Mouse (Mus musculus) MEL (cell line): ENCODE results near the gene Znrf4. TPM values are rescaled to one million over a fixed set of nuclear protein-coding genes. Genes with fewer than 3 reads are reported as not detected.

ENCODE experiments used
- DNase-seq: peaks from one replicate; pipeline ENCODE4 v3.0.0; 2011; ENCODE audit warnings: low read depth, low spot score
- H3K27ac ChIP-seq: 2 replicates; pipeline ENCODE4 v1.5.1; 2012; ENCODE audit warnings: low read depth, mild to moderate bottlenecking, control low read depth, low read length, moderate library complexity; ENCODE audit not compliant: control insufficient read depth
- H3K27me3 ChIP-seq, 2 experiments: fragments of 150-350 bp in 1 of 2; sonication (generic) in 1 of 2; 2 replicates each; pipeline ENCODE4 v1.6.1; 2012; ENCODE audit warnings: low read length in 2 of 2, mild to moderate bottlenecking in 2 of 2, improper control_type of control experiment in 1 of 2, moderate library complexity in 1 of 2; ENCODE audit not compliant: insufficient read depth in 2 of 2, control insufficient read depth in 1 of 2
- H3K36me3 ChIP-seq, 2 experiments: 2 replicates each; pipeline ENCODE4 v1.6.1; 2012 to 2014; ENCODE audit warnings: low read length in 2 of 2, improper control_type of control experiment in 1 of 2, inconsistent platforms in 1 of 2, mild to moderate bottlenecking in 1 of 2; ENCODE audit not compliant: insufficient read depth in 2 of 2, control insufficient read depth in 1 of 2
- H3K4me1 ChIP-seq, 2 experiments: fragments of 150-350 bp in 1 of 2; sonication (generic) in 1 of 2; 2 replicates each; pipeline ENCODE4 v1.6.1; 2012; ENCODE audit warnings: low read length in 2 of 2, improper control_type of control experiment in 1 of 2, mild to moderate bottlenecking in 1 of 2; ENCODE audit not compliant: insufficient read depth in 2 of 2, control insufficient read depth in 1 of 2
- H3K4me3 ChIP-seq, 2 experiments: fragments of 150-350 bp in 1 of 2; sonication (generic) in 1 of 2; 2 replicates each; pipeline ENCODE4 v1.5.1; 2012; ENCODE audit warnings: low read depth in 2 of 2, low read length in 2 of 2, mild to moderate bottlenecking in 2 of 2, moderate library complexity in 2 of 2, control low read depth in 1 of 2, improper control_type of control experiment in 1 of 2; ENCODE audit not compliant: control insufficient read depth in 1 of 2, insufficient read depth in 1 of 2
- H3K79me2 ChIP-seq: 2 replicates; pipeline ENCODE4 v1.6.1; 2012; ENCODE audit warnings: mild to moderate bottlenecking, low read length, moderate library complexity; ENCODE audit not compliant: control insufficient read depth, poor library complexity, insufficient read depth
- H3K9ac ChIP-seq: 2 replicates; pipeline ENCODE4 v1.6.1; 2012; ENCODE audit warnings: low read depth, mild to moderate bottlenecking, control low read depth, low read length, moderate library complexity; ENCODE audit not compliant: control insufficient read depth, poor library complexity, severe bottlenecking
- H3K9me3 ChIP-seq: fragments of 150-350 bp; sonication (generic); replicated peaks from 2 replicates; pipeline ENCODE4 v1.6.1; 2012; ENCODE audit warnings: mild to moderate bottlenecking, low read length, improper control_type of control experiment, moderate library complexity; ENCODE audit not compliant: insufficient read depth
- CHD2 ChIP-seq: IDR thresholded peaks from 2 replicates; pipeline ENCODE4 v1.6.1; 2011; ENCODE audit warnings: low read length, improper control_type of control experiment
- CTCF ChIP-seq, 3 experiments: IDR thresholded peaks in 2 of 3; conservative IDR thresholded peaks in 1 of 3; 2 replicates each; pipeline ENCODE4 v1.5.1; 2011 to 2012; ENCODE audit warnings: low read length in 3 of 3, low read depth in 2 of 3, mild to moderate bottlenecking in 2 of 3, improper control_type of control experiment in 1 of 3, inconsistent platforms in 1 of 3, mixed read lengths in 1 of 3, moderate library complexity in 1 of 3; ENCODE audit not compliant: control insufficient read depth in 1 of 3, insufficient read depth in 1 of 3, poor library complexity in 1 of 3, severe bottlenecking in 1 of 3
- GABPA ChIP-seq: IDR thresholded peaks from 2 replicates; pipeline ENCODE4 v1.6.1; 2012; ENCODE audit warnings: low read depth, mild to moderate bottlenecking, inconsistent platforms, low read length, improper control_type of control experiment, moderate library complexity
- MEF2A ChIP-seq: IDR thresholded peaks from 2 replicates; pipeline ENCODE4 v1.6.1; 2014; ENCODE audit warnings: low read depth, mild to moderate bottlenecking, inconsistent platforms, low read length, improper control_type of control experiment; ENCODE audit not compliant: poor library complexity, insufficient replicate concordance, severe bottlenecking; ENCODE audit errors: extremely low read depth
- MYC ChIP-seq: IDR thresholded peaks from 2 replicates; pipeline ENCODE4 v1.6.1; 2011; ENCODE audit warnings: low read depth, mild to moderate bottlenecking, low read length, improper control_type of control experiment, moderate library complexity
- POLR2AphosphoS2 ChIP-seq: IDR thresholded peaks from 2 replicates; pipeline ENCODE4 v1.6.1; 2011; ENCODE audit warnings: low read length, improper control_type of control experiment
- RCOR1 ChIP-seq: IDR thresholded peaks from 2 replicates; pipeline ENCODE4 v1.6.1; 2012; ENCODE audit warnings: low read depth, mild to moderate bottlenecking, inconsistent platforms, low read length, improper control_type of control experiment
- SIN3A ChIP-seq: IDR thresholded peaks from 2 replicates; pipeline ENCODE4 v1.6.1; 2012; ENCODE audit warnings: low read length, improper control_type of control experiment, inconsistent platforms
- TAL1 ChIP-seq: IDR thresholded peaks from 2 replicates; pipeline ENCODE4 v1.6.1; 2012; ENCODE audit warnings: mild to moderate bottlenecking, inconsistent platforms, low read length, moderate library complexity, mixed read lengths
- USF1 ChIP-seq: IDR thresholded peaks from 2 replicates; pipeline ENCODE4 v1.6.1; 2014; ENCODE audit warnings: low read depth, mild to moderate bottlenecking, inconsistent platforms, low read length, improper control_type of control experiment, moderate library complexity
- USF2 ChIP-seq, 2 experiments: IDR thresholded peaks; 2 replicates each; pipeline ENCODE4 v1.6.1; 2011 to 2012; ENCODE audit warnings: improper control_type of control experiment in 2 of 2, low read length in 2 of 2, borderline replicate concordance in 1 of 2, inconsistent platforms in 1 of 2, low read depth in 1 of 2, mild to moderate bottlenecking in 1 of 2; ENCODE audit not compliant: insufficient read depth in 1 of 2
- ZNF384 ChIP-seq: IDR thresholded peaks from 2 replicates; pipeline ENCODE4 v1.6.1; 2012; ENCODE audit warnings: low read depth, mild to moderate bottlenecking, inconsistent platforms, low read length, improper control_type of control experiment
- polyA plus RNA-seq, 2 experiments: library from polyadenylated mRNA; stranded (reverse) in 1 of 2; unstranded in 1 of 2; fragments of >175 nt in 1 of 2; fragments of >200 nt in 1 of 2; gene quantifications; 2 replicates each; pipeline versions ENCODE4 v1.2.1 to v1.2.4; 2012; ENCODE audit warnings: low replicate concordance in 2 of 2, low read depth in 1 of 2; ENCODE audit not compliant: insufficient read length in 2 of 2, insufficient read depth in 1 of 2, missing spikeins in 1 of 2
- total RNA-seq: library from RNA; depleted of rRNA; stranded (reverse); fragments of 300-350 nt; gene quantifications from 2 replicates; pipeline ENCODE4 v1.2.3, GENCODE M21; 2012

Gene Znrf4
- total and polyA plus RNA-seq, 3 experiments = not detected

DNA sequence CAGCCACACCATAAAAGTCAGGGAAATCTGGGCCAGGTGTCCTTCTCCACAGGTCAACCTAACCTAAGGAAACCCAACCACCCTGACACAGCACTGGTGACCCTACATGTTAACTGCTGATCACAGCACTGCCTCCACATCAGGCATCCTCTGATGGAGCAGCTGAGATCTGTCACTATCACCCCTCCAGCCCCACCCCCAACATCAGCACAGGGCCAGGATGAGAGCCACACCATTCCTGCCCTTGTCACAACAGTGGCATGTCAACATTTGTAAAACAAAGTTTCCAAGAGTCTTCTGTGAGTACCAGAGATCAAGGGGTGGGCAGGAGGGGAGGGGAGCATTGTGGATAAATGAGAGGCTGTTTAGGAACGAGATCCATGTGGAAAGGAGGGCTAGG, 48.7 kb downstream of the Znrf4 start:
- TF ChIP-seq GABPA = no peak
- TF ChIP-seq TAL1 = no peak
- TF ChIP-seq MYC = no peak
- TF ChIP-seq ZNF384 = no peak
- no peak for TF ChIP-seq CHD2
- TF ChIP-seq POLR2AphosphoS2 = no peak
- TF ChIP-seq MEF2A = no peak
- Histone ChIP-seq H3K4me1 (no peaks in the 10 kb centered on the region), H3K79me2 (peaks cover 25% of the 10 kb centered on the region), H3K27ac (no peak overlapping the region), H3K4me3 (no peak overlapping the region), H3K36me3 (no peaks in the 10 kb centered on the region), H3K9me3 (no peaks in the 10 kb centered on the region), H3K27me3 (no peaks in the 10 kb centered on the region), H3K9ac (no peak overlapping the region)
- no peak for DNase-seq

- no peak overlapping the region for H3K9ac ChIP-seq
- no peaks in the 10 kb centered on the region for H3K27me3 ChIP-seq
- TF ChIP-seq CHD2 (no peak), ZNF384 (no peak), RCOR1 (no peak), SIN3A (no peak), USF1 (no peak), CTCF (IDR thresholded peaks at IDR 0.05 in 2 of 3, conservative IDR thresholded peaks at IDR 0.05 in 1 of 3; ENCODE audit: control insufficient read depth in 1 of 3, insufficient read depth in 1 of 3, low read depth in 2 of 3, low read length in 3 of 3, poor library complexity in 1 of 3, severe bottlenecking in 1 of 3) (no peak), TAL1 (no peak), USF2 (IDR thresholded peaks at IDR 0.05; ENCODE audit: borderline replicate concordance in 1 of 2, insufficient read depth in 1 of 2, low read depth in 1 of 2, low read length in 2 of 2) (no peak)
Measured at GRCm38 (mm10) chr17:56462835-56463455, 49.3 kb downstream of the Znrf4 start.

More at GRCm38 (mm10) chr17:56462835-56463455, 49.3 kb downstream of the Znrf4 start:
- DNase-seq = no peak
- Histone ChIP-seq H3K4me1 (no peaks in the 10 kb centered on the region), H3K27ac (no peak overlapping the region), H3K36me3 (no peaks in the 10 kb centered on the region; a peak in 1 of 4 replicates), H3K9me3 (no peaks in the 10 kb centered on the region), H3K79me2 (peaks cover 21% of the 10 kb centered on the region), H3K4me3 (peak overlapping the region in 1 of 2 experiments; percentile 21; a peak in 1 of 4 replicates)
